Mouse (Mus musculus) kidney, adult 2 months (tissue): ENCODE results near the gene 4921530L21Rik. TPM values are rescaled to one million over a fixed set of nuclear protein-coding genes. Genes with fewer than 3 reads are reported as not detected.

ENCODE experiments used
- DNase-seq: peaks from one replicate; pipeline ENCODE4 v3.0.0; 2021
- H3K27ac ChIP-seq: fragments of 200-500 bp; 2 replicates; pipeline ENCODE4 v1.5.1; 2012; ENCODE audit warnings: low read depth, low read length, control low read depth, inconsistent platforms; ENCODE audit not compliant: insufficient read depth
- H3K27me3 ChIP-seq: fragments of 200-500 bp; replicated peaks from 2 replicates; pipeline ENCODE4 v1.6.1; 2012; ENCODE audit warnings: mild to moderate bottlenecking, moderate library complexity, low read length, inconsistent platforms; ENCODE audit not compliant: control insufficient read depth, insufficient read depth
- H3K36me3 ChIP-seq: fragments of 200-500 bp; 2 replicates; pipeline ENCODE4 v1.6.1; 2012; ENCODE audit warnings: mild to moderate bottlenecking, moderate library complexity, low read length, inconsistent platforms; ENCODE audit not compliant: control insufficient read depth, insufficient read depth
- H3K4me1 ChIP-seq: fragments of 200-500 bp; 2 replicates; pipeline ENCODE4 v1.6.1; 2011; ENCODE audit warnings: low read length; ENCODE audit not compliant: control insufficient read depth, insufficient read depth
- H3K4me3 ChIP-seq: fragments of 200-500 bp; 2 replicates; pipeline ENCODE4 v1.5.1; 2011; ENCODE audit warnings: mild to moderate bottlenecking, low read depth, low read length, control low read depth; ENCODE audit not compliant: insufficient read depth
- CTCF ChIP-seq: fragments of 200-500 bp; conservative IDR thresholded peaks from 2 replicates; pipeline ENCODE4 v1.5.1; 2011; ENCODE audit warnings: low read depth, mild to moderate bottlenecking, control low read depth, low read length, moderate library complexity, mixed read lengths; ENCODE audit not compliant: insufficient read depth, insufficient read length
- POLR2A ChIP-seq: fragments of 200-500 bp; IDR thresholded peaks from one replicate; pipeline ENCODE4 v1.6.1; 2011; ENCODE audit warnings: low read depth, low read length, control low read depth
- WGBS: fragments of 180-500 bp; shearing (Covaris S2); methylation state at CpG from one replicate; pipeline ENCODE4 v1.1.7; 2018; 5-methylcytosine and 5-hydroxymethylcytosine counted together
- polyA plus RNA-seq: library from polyadenylated mRNA; depleted of rRNA; stranded (reverse); fragments of >200 nt; gene quantifications from 2 replicates; pipeline ENCODE4 v1.2.3, GENCODE M21; 2012; rRNA removed

4921530L21Rik gene
- polyA plus RNA-seq = not detected in 2 replicates

DNA sequence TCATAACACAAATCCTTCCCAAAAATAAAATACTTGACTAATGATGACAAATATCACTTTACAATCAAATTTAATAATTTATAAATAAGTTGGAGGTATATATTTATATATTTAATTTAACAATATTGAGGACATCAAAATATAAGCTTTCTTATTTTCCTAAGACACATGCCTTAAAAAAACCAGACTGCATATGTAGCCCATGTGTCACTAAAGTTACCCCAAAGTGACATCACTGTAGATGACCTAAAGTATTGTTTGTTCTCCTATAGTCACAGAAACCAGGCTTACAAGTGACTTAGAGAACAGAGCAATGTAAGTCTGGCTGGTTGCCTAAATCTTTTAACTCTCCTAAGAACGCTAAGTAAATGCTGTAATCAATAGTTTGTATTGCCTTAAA, at the start of gene 4921530L21Rik:
Gene 4921530L21Rik, plus strand, starts transcription at position 301 of the 400 bp plus-strand sequence.
- WGBS = 92% methylated on average over 1 of the region's 1 CpGs
- Histone ChIP-seq H3K4me3 (no peak within 1 kb of the TSS), H3K27ac (no peak within 1 kb of the TSS), H3K36me3 (no peaks in the 10 kb centered on the region), H3K4me1 (no peaks in the 10 kb centered on the region), H3K27me3 (no peaks in the 10 kb centered on the region)
- no peak for DNase-seq
- TF ChIP-seq POLR2A = no peak
- TF ChIP-seq CTCF = no peak

DNA sequence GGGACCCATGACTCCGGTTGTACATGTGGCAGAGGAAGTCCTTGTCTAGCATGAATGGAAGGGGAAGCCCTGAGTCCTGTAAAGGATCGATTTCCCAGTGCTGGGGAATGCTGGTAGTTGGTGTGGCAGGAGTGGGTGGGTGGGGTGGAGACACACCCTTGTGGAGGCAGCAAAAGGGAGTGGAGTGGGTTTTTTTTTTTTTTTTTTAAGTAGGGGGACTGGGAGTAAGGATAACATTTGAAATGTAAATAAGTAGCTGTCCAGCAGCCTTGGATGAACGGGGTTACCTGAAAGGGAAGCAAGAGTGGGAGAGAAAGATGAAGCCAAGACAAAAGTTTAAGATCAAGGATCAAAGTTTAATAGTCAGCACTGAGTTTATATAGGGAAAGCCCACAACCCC, 47.2 kb upstream of the 4921530L21Rik start:
- Histone ChIP-seq H3K4me3 (no peak overlapping the region), H3K27ac (no peak overlapping the region), H3K36me3 (no peaks in the 10 kb centered on the region), H3K27me3 (no peaks in the 10 kb centered on the region), H3K4me1 (no peaks in the 10 kb centered on the region)
- DNase-seq = no peak
- 55% methylated on average over 3 of the region's 3 CpGs for WGBS
- TF ChIP-seq CTCF (no peak), POLR2A (no peak)

DNA sequence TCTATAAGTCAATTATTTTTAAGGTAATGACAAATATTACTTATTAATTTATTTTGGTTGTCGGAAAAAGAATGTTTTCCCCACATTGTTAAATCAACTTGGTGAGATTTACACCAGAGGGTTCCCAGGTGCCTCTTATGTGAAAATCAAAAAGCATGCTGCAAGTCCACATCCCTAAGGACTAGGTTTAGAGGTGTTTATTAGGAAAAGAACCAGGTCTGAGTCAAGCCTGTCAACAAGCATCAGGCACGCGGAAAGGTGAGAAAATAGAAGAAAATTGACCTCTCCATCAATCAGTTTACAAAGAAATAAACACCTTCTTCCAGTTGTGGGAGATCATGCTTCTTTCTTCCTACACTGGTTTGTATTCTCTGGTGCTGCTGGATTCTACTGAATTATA, 18.1 kb upstream of the 4921530L21Rik start:
- Histone ChIP-seq H3K36me3 (no peaks in the 10 kb centered on the region), H3K4me3 (no peak overlapping the region), H3K27me3 (no peaks in the 10 kb centered on the region), H3K27ac (no peak overlapping the region), H3K4me1 (no peaks in the 10 kb centered on the region)
- no peak for TF ChIP-seq POLR2A
- no peak for TF ChIP-seq CTCF
- DNase-seq = no peak
- WGBS = 82% methylated on average over 3 of the region's 3 CpGs

DNA sequence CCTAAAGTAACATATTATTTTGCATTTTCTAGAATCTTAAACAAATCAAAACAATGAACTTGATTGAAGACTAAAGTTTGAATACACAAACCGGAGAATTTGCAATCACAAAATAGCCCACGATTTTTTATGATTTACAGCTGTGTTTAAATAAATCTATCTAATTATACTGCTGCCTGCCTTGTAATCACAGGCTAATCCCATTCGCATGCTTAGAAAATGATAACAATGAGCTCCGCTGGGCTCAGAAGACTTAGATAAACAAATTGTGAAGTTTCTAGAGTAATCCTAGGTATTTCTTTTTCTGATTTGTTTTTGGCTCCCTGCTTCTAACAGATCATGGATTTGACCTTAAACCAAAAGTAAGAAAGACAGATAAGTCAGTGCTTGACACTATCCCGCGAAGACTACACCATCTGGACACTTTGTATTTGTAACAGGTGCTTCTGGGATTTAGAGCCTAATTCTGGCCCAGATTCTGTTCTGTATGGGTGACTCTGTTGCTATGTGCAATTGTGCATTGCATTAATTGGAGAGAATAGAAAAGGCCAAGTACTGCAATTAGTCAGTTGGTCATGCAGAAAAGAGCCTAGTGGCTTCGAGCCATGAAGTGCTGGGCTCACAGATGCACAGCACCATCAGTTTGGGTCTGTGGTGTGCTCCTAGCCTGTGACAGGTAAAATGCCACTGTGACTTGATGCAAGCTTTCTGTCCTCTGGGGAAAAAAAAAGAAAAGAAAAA, 15.2 kb upstream of the 4921530L21Rik start:
- 68% methylated on average over 7 of the region's 7 CpGs for WGBS
- H3K27me3 ChIP-seq = no peaks in the 10 kb centered on the region
- no peaks in the 10 kb centered on the region for H3K4me1 ChIP-seq
- no peak for DNase-seq
- no peaks in the 10 kb centered on the region for H3K36me3 ChIP-seq
- no peak overlapping the region for H3K4me3 ChIP-seq
- H3K27ac ChIP-seq = no peak overlapping the region
- TF ChIP-seq POLR2A = no peak
- no peak for TF ChIP-seq CTCF

DNA sequence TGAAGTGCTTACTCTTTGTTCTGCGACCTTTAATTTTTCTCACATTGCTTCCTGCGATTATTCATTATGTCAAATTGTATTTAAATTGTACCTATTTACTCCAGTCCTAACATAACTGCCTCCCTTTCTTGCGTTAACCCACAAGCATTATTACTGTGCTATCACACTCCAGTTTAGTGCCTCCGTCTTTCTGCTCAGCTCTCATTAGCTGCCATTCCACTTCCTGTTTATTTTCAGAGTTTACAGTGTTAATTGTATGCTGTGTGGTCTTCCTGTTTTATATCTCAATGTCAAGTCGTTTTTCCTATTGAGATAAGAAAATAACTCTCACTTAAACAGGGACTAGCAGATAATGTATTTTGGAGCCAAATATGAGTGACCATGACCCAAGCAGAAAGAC, 9.0 kb upstream of the 4921530L21Rik start:
- 52% methylated on average over 5 of the region's 5 CpGs for WGBS
- Histone ChIP-seq H3K36me3 (no peaks in the 10 kb centered on the region), H3K27ac (no peak overlapping the region), H3K4me3 (no peak overlapping the region), H3K4me1 (no peaks in the 10 kb centered on the region), H3K27me3 (no peaks in the 10 kb centered on the region)
- no peak for TF ChIP-seq POLR2A
- TF ChIP-seq CTCF = no peak
- no peak for DNase-seq

DNA sequence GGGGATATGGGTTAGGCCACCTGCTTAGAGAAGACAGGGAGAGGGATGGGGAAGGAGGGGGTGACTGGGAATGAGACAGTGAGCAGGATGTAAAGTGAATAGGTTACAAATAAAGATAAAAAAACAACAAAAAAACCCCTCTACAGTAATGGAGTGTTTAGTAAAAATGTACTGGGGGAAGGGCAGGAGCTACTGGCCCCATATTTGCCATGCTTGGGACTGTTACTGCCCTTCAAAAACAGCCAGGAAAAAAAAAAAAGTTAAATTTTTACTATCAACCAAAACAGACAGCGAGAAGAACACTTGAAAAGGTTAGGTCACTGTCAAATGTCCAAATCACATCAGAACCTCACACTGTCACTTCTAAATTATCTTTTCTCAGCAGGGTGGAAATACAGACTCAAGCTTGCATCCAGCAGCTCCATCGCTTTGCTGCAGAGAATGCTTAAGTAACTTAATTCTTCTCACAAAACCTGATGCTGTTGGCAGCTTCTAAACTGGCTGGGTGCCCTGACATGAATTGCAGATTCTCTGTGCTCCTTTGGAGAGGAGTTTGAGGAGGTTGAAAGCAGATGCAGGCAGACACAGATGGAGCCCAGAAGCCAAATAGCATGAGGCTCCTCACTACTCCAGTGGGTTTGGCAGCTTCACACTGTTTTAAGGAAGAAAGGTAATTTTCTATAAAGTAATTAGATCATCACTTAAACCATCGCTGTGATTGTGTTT, 4.1 kb upstream of the 4921530L21Rik start:
- Histone ChIP-seq H3K27ac (no peak overlapping the region), H3K27me3 (no peaks in the 10 kb centered on the region), H3K4me3 (no peak overlapping the region), H3K36me3 (no peaks in the 10 kb centered on the region), H3K4me1 (no peaks in the 10 kb centered on the region)
- TF ChIP-seq POLR2A (no peak), CTCF (no peak)
- DNase-seq = no peak
- 51% methylated on average over 3 of the region's 3 CpGs for WGBS

DNA sequence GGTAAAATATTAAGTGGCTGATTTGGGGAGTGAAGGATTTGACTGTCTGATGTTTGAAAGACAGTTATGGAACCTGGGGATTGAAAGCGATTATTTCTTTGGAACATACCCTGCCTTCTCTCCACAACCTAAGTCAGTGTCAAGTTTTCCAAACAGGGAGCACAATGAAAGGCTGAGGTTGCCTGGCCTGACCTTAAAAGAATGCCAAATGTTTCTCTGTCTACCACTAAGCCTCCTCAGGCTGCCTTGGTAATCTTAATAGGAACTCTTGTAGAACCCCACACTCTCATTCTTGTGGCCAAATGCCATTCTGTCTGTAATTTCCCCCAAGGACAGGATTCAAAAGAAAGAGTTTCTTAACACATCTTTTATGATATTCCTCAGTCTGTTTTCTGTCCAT, 3.5 kb upstream of the 4921530L21Rik start:
- Histone ChIP-seq H3K4me1 (no peaks in the 10 kb centered on the region), H3K27me3 (no peaks in the 10 kb centered on the region), H3K27ac (no peak overlapping the region), H3K36me3 (no peaks in the 10 kb centered on the region), H3K4me3 (no peak overlapping the region)
- no peak for DNase-seq
- TF ChIP-seq POLR2A (no peak), CTCF (no peak)
- 91% methylated on average over 1 of the region's 1 CpGs for WGBS
